Mouse (Mus musculus): Measurements from ENCODE around the gene Cmtr1. TPM values are rescaled to one million over a fixed set of nuclear protein-coding genes. Genes with fewer than 3 reads are reported as not detected.

The Cmtr1 gene
- polyA plus RNA-seq, 2 experiments from 2014 or later = 68.2 to 93.5 TPM

- ATAC-seq = peak; percentile 28
Observed at GRCm38 (mm10) chr17:29669936-29670335, 9.5 kb downstream of the Cmtr1 start.

- ATAC-seq = no peak
Observed at GRCm38 (mm10) chr17:29671021-29671420, 10.6 kb downstream of the Cmtr1 start.

DNA sequence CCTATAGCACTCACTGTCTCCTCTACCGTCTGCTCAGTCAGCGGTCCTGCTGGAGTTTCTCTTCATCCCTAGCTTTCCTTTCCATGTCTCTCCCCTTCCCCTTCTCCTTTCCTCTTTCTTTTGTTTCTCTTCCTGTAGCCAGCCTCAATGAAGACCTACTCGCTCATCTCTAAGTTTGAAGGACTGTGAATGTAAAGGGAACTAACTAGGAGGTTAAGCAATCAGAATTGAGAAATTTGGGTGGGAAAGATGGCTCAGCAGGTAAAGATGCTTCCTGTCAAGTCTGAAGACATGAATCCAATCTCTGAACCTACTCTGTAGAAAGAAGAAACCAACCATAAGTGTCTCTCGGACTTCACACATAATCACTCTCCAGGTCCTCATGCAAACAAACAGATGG is 12.9 kb downstream of the Cmtr1 start:
- no peak for ATAC-seq

- ATAC-seq = no peak
Observed at GRCm38 (mm10) chr17:29678526-29678925, 18.1 kb downstream of the Cmtr1 start.

DNA sequence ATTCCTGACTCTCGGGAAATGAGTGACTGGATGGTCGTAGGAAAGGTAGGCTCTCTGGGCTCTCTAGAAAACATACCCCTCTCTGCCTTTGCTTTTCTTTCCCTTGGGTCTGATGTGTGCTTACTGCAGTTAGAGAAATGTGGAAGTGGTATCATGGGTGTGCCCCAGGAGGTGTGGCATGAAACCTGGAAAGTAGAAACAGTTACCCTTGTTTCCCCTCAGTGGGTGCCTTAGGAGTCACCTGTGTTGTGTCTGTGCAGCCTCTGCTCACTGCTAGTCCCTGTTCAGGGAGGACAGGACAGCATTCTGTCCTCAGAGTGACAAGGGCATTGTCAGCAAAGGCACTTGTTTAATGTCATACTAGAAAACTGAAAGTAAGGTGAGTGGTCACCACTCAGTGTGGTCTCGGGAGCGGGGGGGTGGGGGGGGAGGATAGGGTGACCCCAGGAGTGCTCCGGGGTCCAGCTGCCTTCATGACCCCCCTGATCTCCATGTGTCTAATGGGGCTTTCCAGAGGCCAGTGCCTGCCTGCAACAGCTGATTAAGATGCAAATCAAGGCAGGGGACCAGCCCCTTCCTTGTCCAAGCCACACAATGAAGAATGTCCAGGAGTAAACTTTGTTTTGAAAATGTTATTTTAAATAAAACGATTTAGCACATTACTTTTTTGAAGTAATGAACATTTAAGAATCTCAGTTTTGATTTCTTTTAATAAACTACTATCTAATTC is 18.8 kb downstream of the Cmtr1 start:
- ATAC-seq = no peak

DNA sequence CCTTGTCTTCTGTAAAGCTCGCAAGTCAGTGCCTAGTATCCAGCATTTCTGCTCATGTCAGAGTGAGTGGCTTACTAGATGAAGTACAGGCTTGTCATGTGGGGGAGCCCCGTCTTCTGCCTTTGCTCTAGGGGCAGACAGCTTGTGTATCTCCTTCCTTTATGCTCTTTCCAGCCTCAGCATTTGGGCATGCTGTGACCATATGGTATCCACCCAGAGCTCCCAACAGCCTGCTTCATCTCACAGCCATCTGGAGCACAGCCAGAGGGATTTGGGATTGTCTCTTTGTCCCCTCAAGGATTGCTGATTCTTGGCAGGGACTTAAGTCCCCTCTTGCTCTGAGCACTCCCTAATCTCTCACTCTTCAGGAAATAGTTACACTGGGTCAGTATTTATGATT is 19.8 kb downstream of the Cmtr1 start:
- no peak for ATAC-seq

GRCm38 (mm10) chr17:29680921-29681320 is 20.5 kb downstream of the Cmtr1 start:
- ATAC-seq = no peak

DNA sequence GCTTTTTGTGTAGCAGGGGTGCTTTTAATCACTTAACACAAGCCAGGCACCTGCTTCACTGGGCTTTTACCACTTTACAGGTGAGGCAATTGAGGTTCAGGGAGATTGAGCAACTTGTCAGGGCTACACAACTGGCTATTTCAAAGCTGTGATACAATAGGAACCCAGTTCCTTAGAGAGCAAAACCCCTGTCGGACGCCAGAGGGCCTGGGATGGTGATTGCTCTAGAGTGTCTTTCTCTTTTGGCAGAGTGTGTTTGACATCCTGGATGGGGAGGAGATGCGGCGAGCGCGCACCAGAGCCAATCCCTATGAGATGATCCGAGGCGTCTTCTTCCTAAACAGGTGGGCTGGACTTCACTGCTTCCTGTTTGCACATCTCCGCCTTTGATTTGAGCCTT is 21.3 kb downstream of the Cmtr1 start:
- ATAC-seq = no peak

- no peak for ATAC-seq
Observed at GRCm38 (mm10) chr17:29682261-29682660, 21.9 kb downstream of the Cmtr1 start.

- no peak for ATAC-seq
Observed at GRCm38 (mm10) chr17:29683127-29683526, 22.7 kb downstream of the Cmtr1 start.

- ATAC-seq = no peak
Observed at GRCm38 (mm10) chr17:29684275-29684674, 23.9 kb downstream of the Cmtr1 start.

DNA sequence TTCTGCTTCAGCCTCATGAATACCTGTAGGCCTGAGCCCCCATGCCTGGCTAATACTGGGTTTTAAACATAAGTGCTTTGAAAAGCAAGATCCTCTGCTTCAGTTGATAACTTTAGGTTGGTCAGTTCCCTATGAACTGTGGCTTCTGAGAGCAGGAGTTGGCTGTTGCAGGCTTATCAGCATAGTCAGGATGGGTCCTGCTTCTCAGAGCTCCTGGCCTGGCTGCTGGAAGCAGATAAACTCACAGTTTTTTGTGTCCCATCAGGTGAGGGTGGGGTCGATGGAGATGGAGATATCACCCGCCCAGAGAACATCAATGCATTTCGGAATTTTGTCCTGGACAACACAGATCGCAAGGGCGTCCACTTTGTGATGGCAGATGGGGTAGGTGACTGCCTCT is 26.4 kb downstream of the Cmtr1 start:
- ATAC-seq = no peak

- ATAC-seq = no peak
Observed at GRCm38 (mm10) chr17:29687373-29687772, 27.0 kb downstream of the Cmtr1 start.

DNA sequence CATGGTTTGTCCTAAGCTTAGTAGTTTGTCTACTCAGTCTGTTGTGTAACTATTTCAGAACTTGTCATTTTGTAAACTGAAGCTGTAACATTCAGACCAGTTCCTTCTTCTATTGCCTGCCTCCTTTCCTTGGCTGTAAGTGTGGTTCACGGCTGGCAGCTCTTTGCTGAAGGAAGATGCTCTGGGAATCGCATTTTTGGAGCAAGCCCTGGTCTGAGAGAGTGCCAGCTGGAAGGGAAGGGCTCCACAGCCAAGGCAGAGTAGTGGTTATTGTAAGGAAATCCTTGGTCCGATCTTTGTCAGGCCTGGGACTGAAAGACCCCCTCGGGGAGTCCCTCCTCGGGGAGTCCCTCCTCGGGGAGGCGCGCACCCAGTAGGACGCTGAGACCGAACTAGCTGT is 28.2 kb downstream of the Cmtr1 start:
- no peak for ATAC-seq

GRCm38 (mm10) chr17:29690257-29690656 is 29.9 kb downstream of the Cmtr1 start:
- no peak for ATAC-seq

GRCm38 (mm10) chr17:29692827-29693226 is 32.4 kb downstream of the Cmtr1 start:
- no peak for ATAC-seq

DNA sequence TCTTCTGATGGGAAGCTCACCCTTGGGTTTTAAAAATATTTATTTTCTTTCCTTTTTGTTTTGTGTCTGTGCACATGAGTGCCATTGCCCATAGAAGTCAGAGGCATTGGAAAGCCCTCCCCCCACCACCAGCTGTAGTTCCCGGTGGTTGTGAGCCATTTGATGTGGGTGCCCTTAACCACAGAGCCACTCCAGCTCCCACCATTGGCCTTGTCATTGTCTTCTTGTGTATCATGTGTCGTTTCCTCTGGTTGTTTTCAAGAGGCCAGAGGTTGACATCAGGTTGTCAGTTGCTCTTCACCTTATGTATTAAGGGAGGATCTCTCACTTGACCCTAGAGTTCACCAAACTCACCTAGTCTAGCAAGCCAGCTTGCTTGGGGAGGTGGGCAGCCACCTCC is 33.2 kb downstream of the Cmtr1 start:
- ATAC-seq = no peak

DNA sequence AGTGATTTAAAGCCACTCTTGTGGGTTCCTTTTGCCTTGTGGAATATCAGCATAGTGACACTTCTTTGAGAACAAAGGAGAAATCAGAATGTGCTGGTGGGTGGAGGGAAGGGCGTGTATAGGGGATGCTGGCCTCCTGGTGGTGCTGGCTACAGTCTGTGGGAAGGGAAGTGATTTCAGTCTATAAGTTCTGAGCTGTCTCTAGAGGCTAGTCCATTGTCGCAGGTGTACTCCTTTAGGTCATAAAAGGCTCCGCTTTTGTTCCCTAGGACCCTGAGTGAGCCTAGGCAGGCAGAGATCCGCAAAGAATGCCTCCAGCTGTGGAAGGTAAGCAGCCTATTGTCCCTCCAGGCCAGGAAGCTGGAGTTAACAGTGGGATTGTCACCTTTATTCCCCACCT is 34.1 kb downstream of the Cmtr1 start:
- ATAC-seq = no peak

GRCm38 (mm10) chr17:29696940-29697339 is 36.5 kb downstream of the Cmtr1 start:
- ATAC-seq = no peak

GRCm38 (mm10) chr17:29698421-29698820 is 38.0 kb downstream of the Cmtr1 start:
- no peak for ATAC-seq

DNA sequence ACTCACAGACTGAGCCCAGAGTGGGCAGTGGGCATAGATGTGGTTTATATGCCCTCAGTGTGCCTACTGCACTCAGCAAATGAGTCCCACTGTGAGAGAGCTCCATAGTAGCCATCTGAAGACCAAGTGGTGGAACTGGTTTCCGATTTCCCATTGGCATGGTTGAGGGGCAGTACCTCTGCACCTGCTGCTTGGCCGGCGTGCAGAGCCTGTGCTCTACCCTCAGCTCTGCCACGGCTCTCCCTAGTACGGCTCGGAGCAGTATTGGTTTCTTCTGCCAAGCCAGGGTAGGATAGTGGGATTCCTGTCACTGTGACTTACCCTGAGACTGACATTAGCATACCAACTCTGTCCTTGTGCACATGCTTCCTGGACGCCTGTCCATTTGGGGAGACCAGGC is 40.2 kb downstream of the Cmtr1 start:
- no peak for ATAC-seq

DNA sequence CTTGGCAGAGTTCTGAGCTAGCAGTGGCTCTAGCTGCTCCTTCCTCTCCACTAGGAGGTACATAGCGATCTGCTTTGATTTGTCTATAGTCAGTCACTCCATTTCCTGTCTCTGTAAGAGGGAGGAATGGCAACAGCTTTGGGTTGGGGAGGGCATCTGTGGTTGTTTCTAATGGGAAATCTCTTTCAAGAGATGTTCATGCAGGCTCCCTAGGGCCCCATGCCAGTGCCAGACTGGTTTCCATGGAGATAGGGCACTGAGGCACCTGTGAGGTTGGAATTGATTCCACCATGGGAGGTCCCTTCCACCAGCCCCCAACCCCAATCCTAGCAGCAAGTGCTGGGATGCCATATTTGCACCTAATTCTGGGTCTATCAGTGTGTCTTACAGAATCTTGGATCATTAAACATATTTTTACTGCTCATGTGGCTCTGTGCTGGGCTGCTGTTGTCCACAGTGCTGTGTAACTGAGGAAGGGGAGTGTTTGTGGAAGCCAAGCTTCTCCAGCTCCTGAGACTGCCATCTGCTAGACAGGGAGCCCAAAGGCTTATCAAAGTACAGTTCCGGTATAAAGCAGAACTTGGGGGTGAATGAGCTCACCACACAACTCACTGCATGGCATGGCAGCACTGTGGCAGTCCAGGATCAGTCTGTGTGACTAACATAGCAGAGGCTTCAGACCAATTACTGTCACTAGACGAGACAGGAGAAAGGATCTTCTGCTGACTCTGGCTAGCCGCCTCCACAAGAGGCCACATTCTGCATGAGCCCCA is 42.7 kb downstream of the Cmtr1 start:
- no peak for ATAC-seq

DNA sequence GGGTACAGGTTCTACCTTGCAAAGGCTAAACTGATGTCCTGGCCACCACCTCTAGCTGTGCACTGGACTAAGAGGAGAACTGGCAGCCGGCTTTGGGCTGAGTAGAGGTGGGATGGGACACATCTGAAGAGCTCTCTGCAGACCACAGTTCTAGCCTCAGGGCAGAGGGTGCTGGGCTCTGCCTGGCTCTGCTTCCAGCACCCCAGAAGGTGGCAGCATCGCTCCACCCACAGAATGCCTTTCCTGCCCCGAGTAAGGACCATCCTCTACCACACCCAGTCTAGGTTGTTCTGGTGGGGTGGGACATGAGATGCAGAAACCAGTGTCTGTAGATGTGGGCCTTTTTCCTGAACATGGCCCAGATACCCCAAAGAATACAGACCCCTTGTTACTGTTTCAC is 44.4 kb downstream of the Cmtr1 start:
- ATAC-seq = no peak

GRCm38 (mm10) chr17:29705881-29706280 is 45.5 kb downstream of the Cmtr1 start:
- no peak for ATAC-seq
